Mouse (Mus musculus) heart, postnatal 0 days (tissue): Measurements from ENCODE around the gene Cdk1. TPM values are rescaled to one million over a fixed set of nuclear protein-coding genes. Genes with fewer than 3 reads are reported as not detected.

Experiments used
- ATAC-seq: fragments of 200-750 bp; cut with Nextera tagmentation; 2 replicates; pipeline ENCODE4 v1.8.0; 2017; ENCODE audit warnings: low read depth, moderate number of reproducible peaks, moderate library complexity; ENCODE audit not compliant: insufficient read depth
- DNase-seq: peaks from one replicate; pipeline ENCODE4 v3.0.0-alpha.2; 2016; ENCODE audit warnings: low spot score
- H3K27ac ChIP-seq: fragments of 300-500 bp; sonication (generic); 2 replicates; pipeline ENCODE4 v1.5.1; 2014; ENCODE audit warnings: low read depth, mild to moderate bottlenecking
- H3K27me3 ChIP-seq: fragments of 300-500 bp; sonication (generic); 2 replicates; pipeline ENCODE4 v1.6.1; 2014; ENCODE audit warnings: low read length, mixed read lengths; ENCODE audit not compliant: control insufficient read depth, insufficient read depth
- H3K36me3 ChIP-seq: fragments of 300-500 bp; sonication (generic); replicated peaks from 2 replicates; pipeline ENCODE4 v1.6.1; 2014; ENCODE audit warnings: low read length, mixed read lengths; ENCODE audit not compliant: control insufficient read depth, insufficient read depth
- H3K4me1 ChIP-seq: fragments of 300-500 bp; sonication (generic); 2 replicates; pipeline ENCODE4 v1.6.1; 2014; ENCODE audit warnings: antibody characterized with exemption; ENCODE audit not compliant: control insufficient read depth, insufficient read depth
- H3K4me2 ChIP-seq: fragments of 300-500 bp; sonication (generic); 2 replicates; pipeline ENCODE4 v1.6.1; 2014; ENCODE audit warnings: low read depth, mild to moderate bottlenecking, low read length, moderate library complexity
- H3K4me3 ChIP-seq: fragments of 300-500 bp; sonication (generic); 2 replicates; pipeline ENCODE4 v1.5.1; 2014; ENCODE audit warnings: low read depth, low read length
- H3K9ac ChIP-seq: fragments of 300-500 bp; sonication (generic); replicated peaks from 2 replicates; pipeline ENCODE4 v1.6.1; 2014; ENCODE audit warnings: low read depth, low read length, mixed read lengths
- H3K9me3 ChIP-seq: fragments of 300-500 bp; sonication (generic); replicated peaks from 2 replicates; pipeline ENCODE4 v1.6.1; 2016; ENCODE audit warnings: low read length; ENCODE audit not compliant: control insufficient read depth
- CTCF ChIP-seq: IDR thresholded peaks from 2 replicates; pipeline ENCODE4 v1.5.1; 2016; ENCODE audit warnings: antibody characterized with exemption, control low read depth, low read depth
- EP300 ChIP-seq: IDR thresholded peaks from 2 replicates; pipeline ENCODE4 v1.6.1; 2016; ENCODE audit warnings: antibody characterized with exemption, low read depth
- WGBS: fragments of 180-500 bp; shearing (Covaris S2); extraction: QIAGEN DNeasy Blood & Tissue Kit; methylation state at CpG from one replicate; pipeline ENCODE4 v1.1.7; 2014; 5-methylcytosine and 5-hydroxymethylcytosine counted together
- polyA plus RNA-seq: library from polyadenylated mRNA; unstranded; fragments of >200 nt; fragmentation: Nextera tagmentation; extraction: Ambion mirVana; gene quantifications from 2 replicates; pipeline ENCODE4 v1.2.1, GENCODE M21; 2015
- total RNA-seq: library from RNA; depleted of rRNA; stranded (reverse); fragments of >200 nt; gene quantifications from 2 replicates; pipeline ENCODE4 v1.2.3, GENCODE M21; 2014; ENCODE audit warnings: low replicate concordance; rRNA removed

The Cdk1 gene
- total and polyA plus RNA-seq, 2 experiments from 2014 or later, result 90.6 to 122 TPM

- Histone ChIP-seq H3K9me3 (no peaks in the 10 kb centered on the region), H3K36me3 (no peaks in the 10 kb centered on the region), H3K9ac (no peak overlapping the region), H3K4me2 (no peak overlapping the region), H3K4me1 (no peaks in the 10 kb centered on the region), H3K27ac (no peak overlapping the region), H3K4me3 (no peak overlapping the region), H3K27me3 (no peaks in the 10 kb centered on the region)
- DNase-seq (no peak), ATAC-seq (no peak)
- TF ChIP-seq EP300 (no peak), CTCF (no peak)
- 78% methylated on average over 7 of the region's 7 CpGs for WGBS
These were observed 52.8 kb downstream of the Cdk1 start for GRCm38 (mm10) chr10:69299985-69300384.

- TF ChIP-seq EP300 (no peak), CTCF (no peak)
- DNase-seq, result no peak
- H3K4me3 ChIP-seq, result no peak overlapping the region
- no peak overlapping the region for H3K27ac ChIP-seq
- H3K4me2 ChIP-seq, result no peak overlapping the region
- no peaks in the 10 kb centered on the region for H3K36me3 ChIP-seq
- H3K9me3 ChIP-seq, result no peaks in the 10 kb centered on the region
- H3K4me1 ChIP-seq, result no peaks in the 10 kb centered on the region
- no peak for ATAC-seq
- no peaks in the 10 kb centered on the region for H3K27me3 ChIP-seq
- 82% methylated on average over 9 of the region's 9 CpGs for WGBS
- no peak overlapping the region for H3K9ac ChIP-seq
These were observed 56.8 kb downstream of the Cdk1 start for GRCm38 (mm10) chr10:69295919-69296318.

- TF ChIP-seq CTCF, result no peak
- H3K9me3 ChIP-seq, result no peaks in the 10 kb centered on the region
- H3K4me3 ChIP-seq, result no peak overlapping the region
- ATAC-seq (no peak), DNase-seq (no peak)
- H3K4me1 ChIP-seq, result no peaks in the 10 kb centered on the region
- 82% methylated on average over 8 of the region's 8 CpGs for WGBS
- H3K36me3 ChIP-seq, result peaks cover 40% of the 10 kb centered on the region
- H3K27me3 ChIP-seq, result no peaks in the 10 kb centered on the region
- H3K9ac ChIP-seq, result no peak overlapping the region
- H3K4me2 ChIP-seq, result no peak overlapping the region
- no peak overlapping the region for H3K27ac ChIP-seq
These were observed 62.0 kb downstream of the Cdk1 start for GRCm38 (mm10) chr10:69290736-69291135.

- DNase-seq (no peak), ATAC-seq (no peak)
- Histone ChIP-seq H3K9ac (no peak overlapping the region), H3K27ac (no peak overlapping the region), H3K4me3 (no peak overlapping the region), H3K4me1 (no peaks in the 10 kb centered on the region), H3K9me3 (no peaks in the 10 kb centered on the region), H3K27me3 (no peaks in the 10 kb centered on the region), H3K36me3 (peaks cover 59% of the 10 kb centered on the region), H3K4me2 (no peak overlapping the region)
- TF ChIP-seq EP300, result no peak
- TF ChIP-seq CTCF, result no peak
- WGBS, result 80% methylated on average over 6 of the region's 6 CpGs
These were observed 64.0 kb downstream of the Cdk1 start for GRCm38 (mm10) chr10:69288720-69289119.

- Histone ChIP-seq H3K27ac (no peak overlapping the region; the same call in 1 of the 2 replicates), H3K4me1 (no peaks in the 10 kb centered on the region), H3K9me3 (no peaks in the 10 kb centered on the region), H3K36me3 (peaks cover 65% of the 10 kb centered on the region), H3K4me3 (no peak overlapping the region), H3K27me3 (no peaks in the 10 kb centered on the region), H3K9ac (no peak overlapping the region), H3K4me2 (no peak overlapping the region)
- 0 out of 2 replicates have a peak, but pooled peaks have one; percentile 36 for ATAC-seq
- DNase-seq, result no peak
- TF ChIP-seq EP300 (no peak), CTCF (no peak)
- WGBS, result 62% methylated on average over 4 of the region's 4 CpGs
These were observed 64.7 kb downstream of the Cdk1 start for GRCm38 (mm10) chr10:69288086-69288485.

- Histone ChIP-seq H3K4me3 (no peak overlapping the region), H3K27me3 (no peaks in the 10 kb centered on the region), H3K4me2 (no peak overlapping the region), H3K9me3 (no peaks in the 10 kb centered on the region), H3K36me3 (peaks cover 77% of the 10 kb centered on the region), H3K27ac (no peak overlapping the region), H3K9ac (no peak overlapping the region), H3K4me1 (no peaks in the 10 kb centered on the region)
- ATAC-seq (no peak), DNase-seq (no peak)
- WGBS, result 89% methylated on average over 3 of the region's 3 CpGs
- TF ChIP-seq CTCF (no peak), EP300 (no peak)
These were observed 65.8 kb downstream of the Cdk1 start for GRCm38 (mm10) chr10:69286939-69287338.

Other genes with a start within 250 kb of the Cdk1 start
- gene Rhobtb1, start 201.5 kb downstream of the Cdk1 start, total RNA-seq, result 29.9 and 49.4 TPM in 2 replicates
- 30.7 and 38.4 TPM in 2 replicates for gene Rhobtb1, start 201.5 kb downstream of the Cdk1 start, polyA plus RNA-seq
- 1.5 and 1.7 TPM in 2 replicates for gene A930033H14Rik, start 139.8 kb downstream of the Cdk1 start, total RNA-seq
- 2.2 and 2.3 TPM in 2 replicates for gene A930033H14Rik, start 139.8 kb downstream of the Cdk1 start, polyA plus RNA-seq
- 64.7 and 92.0 TPM in 2 replicates for gene Ank3, start 45.8 kb upstream of the Cdk1 start, total RNA-seq
- gene Ank3, start 45.8 kb upstream of the Cdk1 start, polyA plus RNA-seq, result 23.4 and 23.8 TPM in 2 replicates